Mouse (Mus musculus) heart, postnatal 0 days (tissue): ENCODE results near the gene Wdr90.
"Not testable (repeated sequence)": the region's sequence is repeated elsewhere in the genome, so short reads cannot be mapped to it uniquely, and the experiment has no call there.

Source experiments
- CTCF ChIP-seq: IDR thresholded peaks from 2 replicates; pipeline ENCODE4 v1.5.1; 2016; ENCODE audit warnings: antibody characterized with exemption, control low read depth, low read depth
- EP300 ChIP-seq: IDR thresholded peaks from 2 replicates; pipeline ENCODE4 v1.6.1; 2016; ENCODE audit warnings: antibody characterized with exemption, low read depth

- not testable (repeated sequence) for TF ChIP-seq CTCF, EP300
Observed at GRCm38 (mm10) chr17:25807452-25807851, 53.8 kb downstream of the Wdr90 start.
